Mouse (Mus musculus) CH12.LX (cell line): ENCODE measurements around the gene Minpp1. TPM values are rescaled to one million over a fixed set of nuclear protein-coding genes. Genes with fewer than 3 reads are reported as not detected.

ENCODE experiments used
- DNase-seq: peaks from one replicate; pipeline ENCODE4 v3.0.0-alpha.2; 2013; ENCODE audit errors: extremely low read depth
- H3K27ac ChIP-seq: 2 replicates; pipeline ENCODE4 v1.5.1; 2012; ENCODE audit warnings: low read depth, mild to moderate bottlenecking, control low read depth, moderate library complexity; ENCODE audit not compliant: insufficient read depth
- H3K27me3 ChIP-seq: replicated peaks from 2 replicates; pipeline ENCODE3; 2012; ENCODE audit warnings: inconsistent platforms
- H3K36me3 ChIP-seq, 2 experiments: replicated peaks in 1 of 2; 2 replicates each; pipeline versions ENCODE3 to v1.6.1; 2012; ENCODE audit warnings: inconsistent platforms in 1 of 2, low read length in 1 of 2, mild to moderate bottlenecking in 1 of 2, mixed read lengths in 1 of 2, moderate library complexity in 1 of 2; ENCODE audit not compliant: control insufficient read depth in 1 of 2, insufficient read depth in 1 of 2
- H3K4me1 ChIP-seq, 2 experiments: 2 replicates each; pipeline ENCODE4 v1.6.1; 2012; ENCODE audit warnings: inconsistent platforms in 1 of 2, moderate library complexity in 1 of 2; ENCODE audit not compliant: insufficient read depth in 2 of 2, control insufficient read depth in 1 of 2
- H3K4me2 ChIP-seq: 2 replicates; pipeline ENCODE4 v1.6.1; 2012; ENCODE audit warnings: low read depth, mild to moderate bottlenecking, control low read depth; ENCODE audit not compliant: poor library complexity, insufficient read depth, severe bottlenecking
- H3K4me3 ChIP-seq, 3 experiments: fragments of 150-350 bp in 1 of 3; sonication (generic) in 1 of 3; replicated peaks in 1 of 3; 2 replicates each; pipeline versions ENCODE3 to v1.5.1; 2011 to 2012; ENCODE audit warnings: low read depth in 2 of 3, low read length in 2 of 3, mild to moderate bottlenecking in 2 of 3, moderate library complexity in 2 of 3, control low read depth in 1 of 3, improper control_type of control experiment in 1 of 3, inconsistent platforms in 1 of 3, mixed read lengths in 1 of 3; ENCODE audit not compliant: poor library complexity in 1 of 3
- H3K79me2 ChIP-seq: replicated peaks from 2 replicates; pipeline ENCODE4 v1.6.1; 2012; ENCODE audit warnings: mild to moderate bottlenecking, moderate library complexity; ENCODE audit not compliant: control insufficient read depth, poor library complexity, insufficient read depth, severe bottlenecking; ENCODE audit errors: extremely low read depth
- H3K9ac ChIP-seq: 2 replicates; pipeline ENCODE4 v1.6.1; 2012; ENCODE audit warnings: low read depth, mild to moderate bottlenecking, control low read depth, moderate library complexity; ENCODE audit not compliant: insufficient read depth
- H3K9me3 ChIP-seq: replicated peaks from 2 replicates; pipeline ENCODE3; 2012; ENCODE audit warnings: low read length, inconsistent platforms, mixed read lengths
- BHLHE40 ChIP-seq: IDR thresholded peaks from 2 replicates; pipeline ENCODE4 v1.6.1; 2011; ENCODE audit warnings: mild to moderate bottlenecking, low read depth, low read length, improper control_type of control experiment
- CHD1 ChIP-seq: IDR thresholded peaks from 2 replicates; pipeline ENCODE4 v1.6.1; 2012; ENCODE audit warnings: low read depth, low read length, improper control_type of control experiment, inconsistent platforms
- CTCF ChIP-seq, 2 experiments: IDR thresholded peaks in 1 of 2; conservative IDR thresholded peaks in 1 of 2; 2 replicates each; pipeline ENCODE4 v1.5.1; 2011 to 2012; ENCODE audit warnings: low read depth in 2 of 2, low read length in 2 of 2, improper control_type of control experiment in 1 of 2, inconsistent platforms in 1 of 2, mild to moderate bottlenecking in 1 of 2, moderate library complexity in 1 of 2
- EP300 ChIP-seq: IDR thresholded peaks from 2 replicates; pipeline ENCODE4 v1.6.1; 2011; ENCODE audit warnings: low read length, improper control_type of control experiment
- GABPA ChIP-seq: IDR thresholded peaks from 2 replicates; pipeline ENCODE4 v1.6.1; 2012; ENCODE audit warnings: low read depth, low read length, improper control_type of control experiment, inconsistent platforms; ENCODE audit not compliant: insufficient replicate concordance
- JUN ChIP-seq: IDR thresholded peaks from 2 replicates; pipeline ENCODE4 v1.6.1; 2011; ENCODE audit warnings: low read depth, mild to moderate bottlenecking, low read length, improper control_type of control experiment, moderate library complexity; ENCODE audit not compliant: insufficient read depth
- MAZ ChIP-seq: IDR thresholded peaks from 2 replicates; pipeline ENCODE4 v1.6.1; 2012; ENCODE audit warnings: low read depth, mild to moderate bottlenecking, inconsistent platforms, low read length, improper control_type of control experiment, moderate library complexity
- MEF2A ChIP-seq: IDR thresholded peaks from 2 replicates; pipeline ENCODE4 v1.6.1; 2014; ENCODE audit warnings: low read depth, mild to moderate bottlenecking, inconsistent platforms, low read length, improper control_type of control experiment, borderline replicate concordance
- MXI1 ChIP-seq: IDR thresholded peaks from 2 replicates; pipeline ENCODE4 v1.6.1; 2011; ENCODE audit warnings: mild to moderate bottlenecking, low read depth, low read length, improper control_type of control experiment
- MYC ChIP-seq: IDR thresholded peaks from 2 replicates; pipeline ENCODE4 v1.6.1; 2011; ENCODE audit warnings: low read depth, mild to moderate bottlenecking, improper control_type of control experiment, low read length
- NRF1 ChIP-seq: IDR thresholded peaks from 2 replicates; pipeline ENCODE4 v1.6.1; 2014; ENCODE audit warnings: low read depth, mild to moderate bottlenecking, inconsistent platforms, low read length, improper control_type of control experiment, moderate library complexity
- POLR2A ChIP-seq: IDR thresholded peaks from 2 replicates; pipeline ENCODE4 v1.6.1; 2011; ENCODE audit warnings: low read depth, mild to moderate bottlenecking, improper control_type of control experiment, low read length
- RAD21 ChIP-seq: IDR thresholded peaks from 2 replicates; pipeline ENCODE4 v1.6.1; 2011; ENCODE audit warnings: low read depth, mild to moderate bottlenecking, low read length, improper control_type of control experiment, moderate library complexity
- SIN3A ChIP-seq: IDR thresholded peaks from 2 replicates; pipeline ENCODE4 v1.6.1; 2012; ENCODE audit warnings: low read length, improper control_type of control experiment, inconsistent platforms
- TBP ChIP-seq: conservative IDR thresholded peaks from 2 replicates; pipeline ENCODE4 v1.6.1; 2011; ENCODE audit warnings: low read depth, low read length, improper control_type of control experiment
- UBTF ChIP-seq: IDR thresholded peaks from 2 replicates; pipeline ENCODE4 v1.6.1; 2012; ENCODE audit warnings: low read depth, mild to moderate bottlenecking, inconsistent platforms, low read length, improper control_type of control experiment, moderate library complexity
- USF1 ChIP-seq: IDR thresholded peaks from 2 replicates; pipeline ENCODE4 v1.6.1; 2014; ENCODE audit warnings: low read depth, mild to moderate bottlenecking, inconsistent platforms, low read length, improper control_type of control experiment
- USF2 ChIP-seq: conservative IDR thresholded peaks from 2 replicates; pipeline ENCODE4 v1.6.1; 2011; ENCODE audit warnings: low read depth, low read length, improper control_type of control experiment
- ZKSCAN1 ChIP-seq: IDR thresholded peaks from 2 replicates; pipeline ENCODE4 v1.6.1; 2012; ENCODE audit warnings: low read depth, inconsistent platforms, low read length, improper control_type of control experiment, borderline replicate concordance
- ZNF384 ChIP-seq: IDR thresholded peaks from 2 replicates; pipeline ENCODE4 v1.6.1; 2012; ENCODE audit warnings: low read depth, low read length, improper control_type of control experiment, inconsistent platforms
- dilution Hi-C: fragments of 300-500 bp; cut with MboI; formaldehyde crosslinking; loops from 2 replicates; pipeline ENCODE4 v1.14.3; 2020; ENCODE audit warnings: low sequenced_read_pairs; ENCODE audit not compliant: extremely low pct_unique_long_range_greater_than_20kb, extremely low pct_ligation_motif_present
- in situ Hi-C: fragments of 300-500 bp; cut with MboI; formaldehyde crosslinking; loops from 3 replicates; pipeline ENCODE4 v1.14.3; 2019; ENCODE audit warnings: low sequenced_read_pairs, low pct_ligation_motif_present, low pct_unique_long_range_greater_than_20kb, mixed read lengths
- polyA plus RNA-seq: library from polyadenylated mRNA; unstranded; fragments of >175 nt; gene quantifications from 2 replicates; pipeline ENCODE4 v1.2.1, GENCODE M21; 2012; ENCODE audit warnings: low read depth; ENCODE audit not compliant: insufficient read length
- total RNA-seq, 2 experiments: library from RNA; depleted of rRNA; stranded (reverse); fragments of 300-350 nt in 1 of 2; fragments of >200 nt in 1 of 2; gene quantifications; 2 replicates each; pipeline ENCODE4 v1.2.3; 2012 to 2014

Gene Minpp1
- total and polyA plus RNA-seq, 3 experiments = 50.5 to 73.2 (median 50.7) TPM

DNA sequence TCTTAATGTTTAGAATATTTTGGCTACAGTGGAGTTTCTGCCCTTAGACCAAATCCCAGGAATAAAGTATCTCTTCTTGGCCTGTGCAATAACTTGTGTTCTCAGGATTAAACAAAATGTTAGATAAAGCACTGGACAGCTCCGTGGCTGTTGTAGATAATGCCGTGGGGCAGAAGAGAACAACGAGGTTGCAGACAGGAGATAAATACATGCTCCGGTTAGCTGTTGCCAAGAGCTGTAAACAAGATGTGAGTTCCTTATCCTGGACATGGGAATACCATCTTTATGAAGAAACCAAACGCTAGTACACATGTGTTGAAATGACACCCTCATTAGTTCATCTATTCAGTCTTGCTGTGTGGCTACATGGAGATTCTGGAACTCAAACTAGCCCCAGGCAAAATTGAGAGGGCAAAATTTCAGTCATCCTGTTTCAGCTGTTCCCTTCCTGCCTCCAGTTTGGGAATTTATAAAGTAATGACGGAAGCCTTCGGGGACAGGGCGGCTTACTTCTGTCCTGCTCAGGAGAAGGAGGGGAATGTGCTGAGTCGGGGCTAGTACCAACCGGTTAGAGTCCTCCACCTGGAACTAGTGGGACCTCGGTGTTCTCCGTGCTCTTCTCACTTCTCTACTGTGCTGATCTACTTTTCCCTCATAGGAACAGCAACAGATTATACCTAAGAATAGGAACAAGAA is 9.4 kb upstream of the Minpp1 start:
- Histone ChIP-seq H3K9me3 (peaks cover 3% of the 10 kb centered on the region), H3K27me3 (no peaks in the 10 kb centered on the region), H3K4me3 (no peak overlapping the region), H3K79me2 (no peaks in the 10 kb centered on the region), H3K27ac (no peak overlapping the region), H3K36me3 (no peaks in the 10 kb centered on the region), H3K9ac (no peak overlapping the region), H3K4me2 (no peak overlapping the region), H3K4me1 (no peaks in the 10 kb centered on the region)
- no peak for TF ChIP-seq MAZ
- no peak for TF ChIP-seq MEF2A
- TF ChIP-seq RAD21 = no peak
- TF ChIP-seq CHD1 = no peak
- no peak for TF ChIP-seq ZNF384
- no peak for TF ChIP-seq POLR2A
- TF ChIP-seq TBP = no peak
- DNase-seq = no peak
- dilution Hi-C loops (no loop called here), in situ Hi-C loops (no loop called here)

GRCm38 (mm10) chr19:32476712-32477052 is 8.9 kb upstream of the Minpp1 start:
- TF ChIP-seq SIN3A = no peak
- TF ChIP-seq UBTF = no peak
- TF ChIP-seq ZKSCAN1 = no peak
- TF ChIP-seq NRF1 = no peak
- TF ChIP-seq TBP = no peak
- no peak for TF ChIP-seq BHLHE40
- TF ChIP-seq MXI1 = no peak
- no peak for TF ChIP-seq EP300
- no peak for TF ChIP-seq GABPA
- TF ChIP-seq RAD21 = no peak
- no peak for TF ChIP-seq USF1
- TF ChIP-seq MYC = no peak
- no peak for TF ChIP-seq CTCF (conservative IDR thresholded peaks at IDR 0.05 in 1 of 2, IDR thresholded peaks at IDR 0.05 in 1 of 2; ENCODE audit: low read depth in 2 of 2, low read length in 2 of 2)
- TF ChIP-seq USF2 = no peak
- TF ChIP-seq JUN = no peak
- Histone ChIP-seq H3K79me2 (no peaks in the 10 kb centered on the region), H3K36me3 (no peaks in the 10 kb centered on the region), H3K27ac (no peak overlapping the region), H3K4me1 (no peaks in the 10 kb centered on the region), H3K9me3 (peaks cover 3% of the 10 kb centered on the region), H3K9ac (no peak overlapping the region), H3K4me3 (no peak overlapping the region), H3K4me2 (no peak overlapping the region), H3K27me3 (no peaks in the 10 kb centered on the region)
- in situ Hi-C loops (no loop called here), dilution Hi-C loops (no loop called here)
- no peak for DNase-seq
